In genomic region chr19:10576690-10577561, GRCm38 (mm10) we compare ENCODE assay signal across 8 mouse cellular contexts. TPM values are rescaled to one million over a fixed set of nuclear protein-coding genes. Genes with fewer than 3 reads are reported as not detected.
DNase-seq lines count a peak whose midpoint lies in the region; ATAC-seq lines count a peak whose summit lies in the region.

Gene Cyb561a3 (plus strand): TSS chr19:10577172.
Gene Tmem138 (minus strand): TSS chr19:10577362.

- peak within 1 kb of the TSS; percentile 83 for H3K4me2 ChIP-seq in hindbrain, embryonic 12.5 days (replicated peaks)

- H3K4me1 ChIP-seq in hindbrain, embryonic 12.5 days = peaks cover 13% of the 10 kb centered on the region

- H3K4me3 ChIP-seq in hindbrain, embryonic 12.5 days = peak within 1 kb of the TSS; percentile 68

- under 1% methylated on average over 44 of the region's 44 CpGs for WGBS in hindbrain, embryonic 12.5 days

- H3K9ac ChIP-seq in hindbrain, embryonic 12.5 days = peak within 1 kb of the TSS; percentile 72

- H3K36me3 ChIP-seq in hindbrain, embryonic 12.5 days = peaks cover 24% of the 10 kb centered on the region

- H3K9me3 ChIP-seq in hindbrain, embryonic 12.5 days (replicated peaks) = no peaks in the 10 kb centered on the region

- peak; percentile 96 for DNase-seq in NIH3T3 (ENCODE audit: low read depth)
- peak; percentile 95 for DNase-seq in cerebellum, postnatal 10 days
- DNase-seq in frontal cortex, postnatal 10 days (ENCODE audit: low spot score in 2 of 2) = peak; percentile 82 to 90
- peak; percentile 94 to 95 for DNase-seq in layer of hippocampus, postnatal 14 days (ENCODE audit: low spot score in 2 of 2)
- peak; percentile 93 for DNase-seq in lung, postnatal 14 days
- DNase-seq in retina, adult 2 months (ENCODE audit: low read depth, low spot score) = peak; percentile 94
- peak; percentile 92 to 93 for DNase-seq in thymus, postnatal 36 days

- peak; percentile 97 for ATAC-seq in hindbrain, embryonic 12.5 days (ENCODE audit: low FRiP score)

- H3K27ac ChIP-seq in hindbrain, embryonic 12.5 days = peak within 1 kb of the TSS; percentile 94

- H3K27me3 ChIP-seq in hindbrain, embryonic 12.5 days = no peaks in the 10 kb centered on the region

RNA-seq across cellular contexts. Expression of gene Cyb561a3, which starts in this region (rescaled TPM):
- polyA plus RNA-seq in hindbrain, embryonic 12.5 days (2016; fragmentation: Nextera tagmentation; extraction: Ambion mirVana) = 15.8 and 16.3 TPM in 2 replicates
- total RNA-seq in layer of hippocampus, postnatal 14 days (2021) = 10 to 100 TPM; 13.0 to 13.9 TPM

RNA-seq across cellular contexts. Expression of gene Tmem138, which starts in this region (rescaled TPM):
- polyA plus RNA-seq in hindbrain, embryonic 12.5 days (2016; fragmentation: Nextera tagmentation; extraction: Ambion mirVana) = 43.8 and 52.4 TPM in 2 replicates
- total RNA-seq in layer of hippocampus, postnatal 14 days (2021) = 10 to 100 TPM; 12.4 to 12.6 TPM

Comparison
In these comparisons a context has a peak if more than half of its experiments do, and no peak if none do; other contexts are left out.
1. Peak in every context shown above with its lines: DNase-seq, ATAC-seq, H3K4me3 ChIP-seq and H3K27ac ChIP-seq.